Mouse (Mus musculus): ENCODE results near the gene Itgb2.

Gene Itgb2

DNA sequence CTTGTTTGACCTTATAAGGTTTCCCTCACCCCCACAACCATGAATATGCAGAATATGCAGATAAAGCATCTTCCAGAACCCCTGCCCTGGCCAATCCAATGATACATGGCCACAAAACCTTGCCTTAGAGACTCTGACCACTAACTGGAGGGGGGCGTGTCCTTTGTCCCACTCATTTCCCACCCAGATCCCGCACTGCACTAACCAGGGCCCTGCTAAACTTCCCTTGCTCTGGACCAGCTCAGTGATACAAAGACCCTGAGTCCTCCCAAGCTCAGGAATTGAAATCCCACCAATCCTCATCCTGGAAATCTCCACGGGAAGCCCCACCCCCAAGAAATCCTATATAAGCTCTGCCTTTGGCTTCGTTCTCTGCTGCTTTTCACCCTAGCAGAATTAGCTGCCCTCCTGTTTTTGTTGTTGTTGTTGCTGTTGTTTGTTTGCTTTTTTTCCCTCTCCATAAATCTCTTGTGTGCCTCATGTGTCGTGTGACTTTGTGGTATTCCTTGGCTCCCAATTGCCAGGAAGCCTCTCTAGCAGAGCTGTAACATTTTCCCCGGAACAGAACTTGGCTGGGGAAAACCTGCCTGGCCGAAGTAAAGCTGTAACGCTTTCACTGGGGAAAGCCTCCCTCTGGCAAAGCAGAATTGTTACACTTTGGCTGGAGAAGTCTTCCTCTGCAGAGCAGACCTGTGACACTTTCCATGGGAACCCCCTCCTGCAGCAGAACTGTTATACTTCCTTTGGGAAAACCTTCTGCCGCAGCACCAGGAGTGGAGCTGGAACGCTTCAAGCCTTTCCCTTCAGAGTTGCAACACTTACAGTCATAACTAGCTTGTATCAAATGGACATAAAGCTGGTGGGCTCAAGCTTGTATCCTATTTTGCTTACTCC lies 50.2 kb downstream of the Itgb2 start:
- in situ Hi-C loops (cut with MboI; ENCODE audit: unreplicated experiment in 2 of 2), result no loop called here

DNA sequence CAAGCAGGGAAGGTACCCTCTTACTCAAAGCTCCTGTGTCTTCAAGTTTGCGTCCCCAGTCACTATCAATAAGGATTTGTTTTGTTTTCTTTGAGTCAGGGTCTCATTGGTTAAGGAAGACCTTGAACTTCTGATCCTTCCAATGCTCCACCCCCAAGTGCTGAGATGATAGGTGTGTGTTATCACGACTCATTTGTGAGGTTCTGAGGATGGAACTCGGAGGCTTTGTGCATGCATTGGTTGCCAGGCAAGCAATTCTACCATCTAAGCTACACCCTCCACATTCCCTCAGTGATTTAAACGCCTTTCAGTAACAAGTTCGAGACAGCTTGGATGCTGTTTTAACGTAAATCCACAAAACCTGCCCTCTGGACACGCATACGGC lies 51.0 kb downstream of the Itgb2 start:
- in situ Hi-C loops (cut with MboI; ENCODE audit: unreplicated experiment in 2 of 2), result no loop called here

DNA sequence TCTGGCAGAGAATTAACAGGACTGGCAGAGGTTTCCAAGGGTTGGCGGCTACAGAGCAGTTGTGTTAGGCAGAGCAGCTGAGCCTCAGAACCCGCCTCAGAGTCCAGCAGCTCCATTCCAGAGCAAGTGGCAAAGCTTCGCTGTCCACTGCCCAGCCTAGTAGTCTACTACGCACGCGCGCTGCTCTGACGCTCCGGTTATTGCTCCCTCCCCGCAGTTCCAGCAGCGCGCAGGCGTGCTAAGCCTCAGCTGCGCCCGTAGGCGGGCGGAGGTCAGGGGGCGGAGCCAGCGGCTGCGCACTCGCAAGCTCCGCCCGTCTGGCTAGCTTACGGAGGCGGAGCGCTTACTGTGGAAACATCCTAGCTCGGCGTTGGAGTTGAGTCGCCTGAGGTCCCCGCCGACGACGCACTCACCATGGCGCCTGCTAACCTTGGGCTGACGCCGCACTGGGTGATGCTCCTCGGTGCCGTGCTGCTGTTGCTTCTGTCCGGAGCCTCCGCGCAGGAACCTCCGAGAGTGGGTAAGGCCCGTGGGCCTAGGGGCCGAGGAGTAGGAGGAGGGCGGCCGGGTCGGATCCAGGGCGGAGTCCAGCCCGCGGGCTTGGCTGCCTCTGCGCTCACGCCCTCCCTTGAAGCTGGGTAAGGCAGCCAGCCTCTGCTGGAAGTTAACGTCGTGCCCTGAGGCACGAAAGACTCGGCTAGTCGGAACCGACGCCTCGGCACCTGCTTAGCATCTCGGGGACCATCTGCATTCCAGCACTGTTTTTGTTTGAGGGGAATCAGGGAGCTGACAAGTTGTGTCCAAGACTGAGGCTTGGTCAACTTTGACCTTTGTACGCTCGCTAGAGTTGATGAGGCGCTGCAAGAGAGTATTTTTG lies 51.6 kb downstream of the Itgb2 start, which contains the start of gene Pttg1ip:
Gene Pttg1ip, plus strand, starts transcription at position 313 of the 877 bp plus-strand sequence.
- in situ Hi-C loops (cut with MboI; ENCODE audit: unreplicated experiment in 2 of 2), result no loop called here

DNA sequence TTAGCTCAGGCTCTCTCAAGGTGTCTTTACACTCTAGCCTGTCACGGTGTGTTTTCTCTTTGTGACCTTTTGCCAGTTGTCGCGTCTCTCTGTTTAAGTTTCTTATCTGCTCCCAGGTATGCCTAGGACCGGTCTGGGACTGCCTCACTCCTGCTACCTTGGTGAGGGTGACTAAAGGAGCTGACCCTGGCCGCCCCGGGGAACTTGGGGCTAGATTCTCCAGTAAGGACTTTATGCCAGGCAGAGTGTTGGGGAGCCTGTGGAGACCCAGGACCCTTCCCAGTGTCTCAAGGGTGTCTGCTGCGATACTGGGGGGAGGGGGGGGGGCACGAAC lies 52.2 kb downstream of the Itgb2 start:
- in situ Hi-C loops (cut with MboI; ENCODE audit: unreplicated experiment in 2 of 2), result no loop called here

DNA sequence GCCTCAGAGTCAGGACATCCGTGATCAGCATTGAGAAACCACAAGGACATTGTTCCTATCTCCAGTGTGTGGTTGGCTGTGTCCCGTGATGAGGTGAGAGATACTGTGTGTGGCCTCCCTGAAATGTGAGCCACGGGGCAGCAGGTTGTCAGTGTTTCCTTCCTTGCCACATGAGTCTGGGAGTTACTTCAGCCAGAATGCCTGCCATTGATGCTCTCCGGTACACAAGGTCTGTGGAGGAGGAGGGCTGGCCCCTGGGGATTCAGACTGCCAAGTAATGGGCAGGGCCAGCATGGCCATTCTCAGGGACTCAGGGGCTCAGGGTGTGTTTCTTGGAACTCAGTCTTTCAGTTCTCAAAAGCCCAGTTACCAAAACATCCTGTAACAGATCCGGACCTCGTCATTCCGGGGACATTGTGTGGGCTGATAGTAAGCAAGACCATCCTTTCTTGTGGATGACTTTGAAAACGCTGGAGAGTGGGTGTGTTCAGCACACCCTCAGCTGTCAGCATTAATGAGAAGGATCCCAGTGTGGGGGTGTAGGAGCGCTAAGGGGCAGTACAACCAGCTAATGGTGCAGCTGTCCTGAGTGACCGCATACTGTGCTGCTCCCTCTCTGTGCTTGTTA lies 53.9 kb downstream of the Itgb2 start:
- in situ Hi-C loops (cut with MboI; ENCODE audit: unreplicated experiment in 2 of 2), result no loop called here

DNA sequence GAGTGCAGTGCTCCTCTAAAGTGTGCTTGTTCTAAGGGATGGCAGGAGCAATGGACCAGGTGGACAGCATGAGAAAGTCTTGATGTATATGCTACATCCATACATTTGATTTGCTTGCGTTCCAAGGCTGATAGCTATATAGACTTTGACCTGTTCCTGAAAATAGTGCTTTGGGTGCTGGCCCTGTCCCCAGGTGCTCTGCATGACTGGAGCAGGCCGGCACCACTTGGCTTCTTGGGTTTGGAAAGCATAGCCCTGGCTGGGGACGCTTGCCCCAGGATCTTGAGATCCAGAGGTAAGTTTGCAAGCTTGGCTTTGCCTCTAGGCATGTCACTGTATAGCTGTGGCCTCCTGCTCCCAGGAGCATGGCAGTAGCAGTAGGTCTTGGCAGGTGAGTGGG lies 56.6 kb downstream of the Itgb2 start:
- in situ Hi-C loops (cut with MboI; ENCODE audit: unreplicated experiment in 2 of 2), result no loop called here

DNA sequence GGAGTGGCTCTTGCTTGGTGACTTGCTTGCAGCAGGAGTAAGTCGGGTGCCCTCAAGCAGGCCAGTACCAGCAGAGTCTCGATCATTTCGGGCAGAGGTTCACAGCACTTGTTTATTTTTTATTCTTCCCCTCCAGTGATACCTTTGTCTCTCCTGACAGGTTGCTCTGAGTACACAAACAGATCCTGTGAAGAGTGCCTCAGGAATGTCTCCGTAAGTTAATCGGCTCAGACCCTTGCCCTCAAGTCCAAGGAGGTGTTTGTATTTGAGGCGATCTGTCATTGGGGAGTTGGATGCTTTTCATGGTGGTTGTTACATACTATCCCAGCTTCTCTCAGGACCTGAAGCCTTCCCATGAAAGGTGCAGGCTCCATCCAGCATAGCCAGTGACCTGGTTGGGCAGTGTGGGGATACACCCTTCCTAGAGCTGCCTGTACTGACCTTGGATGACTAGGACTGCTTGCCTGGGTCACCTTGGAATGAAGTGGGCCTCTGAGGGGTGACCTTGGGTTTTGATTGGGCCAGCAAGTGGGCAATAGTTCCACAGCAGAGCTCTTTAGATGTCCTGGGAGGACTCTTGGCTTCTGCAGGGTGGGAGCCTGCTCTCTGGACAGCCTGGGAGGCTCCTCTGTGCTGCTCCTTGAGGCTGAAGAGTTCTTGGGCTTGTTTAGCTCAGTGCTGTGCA lies 57.2 kb downstream of the Itgb2 start:
- in situ Hi-C loops (cut with MboI; ENCODE audit: unreplicated experiment in 2 of 2), result no loop called here

DNA sequence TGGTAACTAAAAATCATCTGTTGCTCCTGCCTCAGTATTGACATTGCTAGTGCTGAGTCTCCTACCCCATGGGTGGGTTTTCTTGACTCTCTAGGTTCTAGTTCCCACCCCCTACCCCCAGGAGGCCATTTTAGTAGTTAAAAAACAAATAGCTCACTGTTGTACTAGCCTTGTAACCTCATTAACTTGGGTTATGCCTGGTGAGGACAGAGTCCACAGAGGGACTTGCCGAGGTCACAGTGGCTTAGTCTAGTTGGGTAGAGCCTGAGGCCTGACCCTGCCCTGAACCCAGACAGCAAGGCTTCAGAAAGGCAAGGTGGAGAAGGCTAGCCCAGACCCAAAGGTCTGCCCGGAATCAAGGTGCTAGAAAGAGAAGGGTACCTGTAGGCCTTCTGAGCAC lies 58.0 kb downstream of the Itgb2 start:
- in situ Hi-C loops (cut with MboI; ENCODE audit: unreplicated experiment in 2 of 2), result no loop called here

DNA sequence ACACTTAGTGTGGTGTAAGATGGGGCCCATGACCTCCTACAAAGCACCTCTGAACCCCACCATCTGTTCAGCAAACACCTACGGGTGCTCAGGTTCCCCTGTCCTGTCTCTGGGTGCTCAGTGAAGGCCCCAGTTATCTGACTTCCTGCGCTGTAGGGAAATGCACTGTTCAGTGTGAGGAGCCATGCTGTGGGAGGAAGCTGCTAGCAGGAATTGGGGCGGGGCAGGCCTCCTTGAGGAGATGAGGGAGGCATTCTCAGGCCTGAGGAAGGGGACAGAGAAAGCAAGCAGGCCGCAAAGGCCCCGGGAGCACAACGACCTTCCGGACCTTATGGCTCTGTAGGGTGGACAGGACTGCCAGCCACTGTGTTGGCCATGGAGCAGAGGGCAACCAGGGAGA lies 59.1 kb downstream of the Itgb2 start:
- in situ Hi-C loops (cut with MboI; ENCODE audit: unreplicated experiment in 2 of 2), result no loop called here

DNA sequence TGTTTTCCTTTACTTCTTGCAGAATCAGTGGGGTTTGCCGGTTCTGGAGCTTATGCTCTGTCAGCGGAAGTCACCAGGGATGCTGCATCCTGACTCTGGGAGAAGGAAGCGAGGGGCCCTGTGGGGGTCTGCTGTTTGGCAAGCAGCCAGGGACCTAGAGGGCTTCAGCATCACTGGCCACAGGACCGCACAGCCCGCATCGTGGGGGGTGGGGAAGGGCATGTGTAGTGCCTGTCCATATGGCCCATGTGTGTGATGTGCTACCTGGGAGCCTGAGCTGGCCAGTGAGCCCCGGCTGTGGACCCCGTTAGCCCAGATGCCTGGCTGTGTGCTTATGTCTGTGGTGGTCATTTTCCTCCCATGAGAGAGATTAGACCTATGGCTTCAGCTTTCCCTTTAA lies 59.7 kb downstream of the Itgb2 start:
- in situ Hi-C loops (cut with MboI; ENCODE audit: unreplicated experiment in 2 of 2), result no loop called here

DNA sequence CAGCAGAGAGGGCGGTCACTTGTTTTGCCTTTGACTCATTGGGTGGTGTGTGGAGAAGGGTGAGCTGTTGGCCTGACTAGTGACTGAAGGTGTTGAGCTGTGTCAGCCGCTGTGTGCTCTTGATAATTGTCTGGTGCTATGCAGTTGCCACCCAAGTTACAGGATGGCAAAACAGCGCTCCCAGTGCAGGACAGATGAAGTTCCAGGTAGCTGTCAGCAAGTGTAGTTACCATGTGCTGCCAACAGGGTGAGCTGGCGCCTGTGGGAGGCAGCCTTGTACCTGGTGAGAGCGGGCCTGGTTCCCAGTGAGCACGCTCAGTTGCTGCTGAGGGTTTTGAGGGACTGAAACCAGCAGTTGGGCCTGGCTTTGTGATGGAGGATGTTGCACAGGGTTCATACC lies 60.8 kb downstream of the Itgb2 start:
- in situ Hi-C loops (cut with MboI; ENCODE audit: unreplicated experiment in 2 of 2), result no loop called here

DNA sequence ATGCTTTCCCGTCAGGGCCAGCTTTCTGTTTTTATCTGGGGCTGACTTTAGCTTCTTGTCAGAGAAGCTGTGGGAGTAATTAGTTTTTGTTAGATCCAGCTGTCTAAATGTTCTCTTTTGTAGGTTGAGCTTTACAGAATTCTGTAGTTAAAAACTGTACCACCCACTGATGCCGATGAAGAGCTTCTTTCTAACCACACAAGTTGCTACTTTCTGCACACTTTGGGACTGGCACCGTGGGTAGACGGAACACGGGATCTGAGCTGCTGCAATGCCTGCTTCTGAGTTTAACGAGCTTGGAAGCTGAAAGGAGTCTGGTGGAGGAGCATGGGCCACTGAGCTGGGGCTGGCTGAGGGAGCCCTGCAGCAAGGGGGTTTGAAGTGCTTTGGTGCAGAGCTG lies 61.5 kb downstream of the Itgb2 start:
- in situ Hi-C loops (cut with MboI; ENCODE audit: unreplicated experiment in 2 of 2), result no loop called here

DNA sequence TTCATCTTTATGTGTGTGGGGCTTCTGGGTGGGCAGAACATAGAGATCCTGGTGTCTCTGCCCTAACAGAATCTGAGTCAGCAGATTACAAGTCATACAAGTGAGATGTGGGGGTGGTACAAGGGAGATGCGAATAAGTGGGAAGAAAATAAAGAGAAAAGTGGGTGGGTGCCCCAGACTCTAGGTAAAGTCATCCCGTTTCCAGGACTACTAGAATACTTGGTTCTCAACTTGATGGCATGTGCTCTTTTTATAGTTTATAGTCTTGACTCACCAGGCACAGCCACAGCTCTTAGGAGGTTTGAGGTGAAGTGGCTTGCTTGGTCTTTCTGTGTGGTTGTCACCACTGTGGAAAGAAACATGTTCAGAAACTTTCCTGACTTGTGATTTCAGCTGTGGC lies 66.0 kb downstream of the Itgb2 start:
- in situ Hi-C loops (cut with MboI; ENCODE audit: unreplicated experiment in 2 of 2), result no loop called here

DNA sequence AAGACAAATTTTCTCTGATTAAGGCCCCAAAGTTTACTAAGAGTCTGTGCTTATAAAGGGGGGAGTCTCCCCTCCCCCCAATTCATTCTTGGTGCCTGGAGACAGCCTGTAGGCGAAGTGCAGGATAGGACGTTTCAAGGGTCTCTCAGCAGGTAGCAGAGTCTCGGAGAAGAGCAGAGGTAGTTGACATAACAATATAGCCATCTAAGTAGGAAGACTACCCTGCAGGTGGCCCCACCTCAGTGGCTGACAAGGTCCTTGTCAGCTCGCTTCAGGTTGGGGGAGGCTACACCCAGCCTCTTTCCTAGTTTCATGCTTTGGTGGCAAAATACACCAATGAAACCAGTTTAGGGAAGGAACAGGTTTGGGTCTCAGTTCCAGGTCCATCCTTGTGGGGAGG lies 73.0 kb downstream of the Itgb2 start:
- in situ Hi-C loops (cut with MboI; ENCODE audit: unreplicated experiment in 2 of 2), result loop anchor here in 1 of 2 experiments (25.0 kb wide), 1 partner anchor 984 kb away; the partner anchor contains the start of gene Syde1

DNA sequence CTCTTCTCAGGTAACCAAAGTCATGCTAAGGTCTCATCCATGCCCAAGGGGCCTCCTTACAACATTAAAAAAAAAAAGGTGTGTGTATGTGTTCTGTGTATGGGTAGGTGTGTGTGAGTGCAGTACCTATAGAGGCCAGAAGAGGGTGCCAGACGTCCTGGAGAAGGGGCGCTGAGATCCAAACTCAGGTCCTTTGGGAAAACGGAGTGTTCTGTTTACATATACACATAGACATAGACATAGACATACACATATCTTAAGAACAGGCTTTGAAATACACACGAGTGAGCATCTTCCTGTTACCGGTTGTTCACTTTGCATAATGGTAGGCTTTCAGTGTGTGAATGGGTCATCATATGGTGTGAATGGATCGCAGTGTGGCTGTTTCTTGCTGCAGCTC lies 74.1 kb downstream of the Itgb2 start:
- in situ Hi-C loops (cut with MboI; ENCODE audit: unreplicated experiment in 2 of 2), result loop anchor here in 1 of 2 experiments (25.0 kb wide), 1 partner anchor 983 kb away; the partner anchor contains the start of gene Syde1

DNA sequence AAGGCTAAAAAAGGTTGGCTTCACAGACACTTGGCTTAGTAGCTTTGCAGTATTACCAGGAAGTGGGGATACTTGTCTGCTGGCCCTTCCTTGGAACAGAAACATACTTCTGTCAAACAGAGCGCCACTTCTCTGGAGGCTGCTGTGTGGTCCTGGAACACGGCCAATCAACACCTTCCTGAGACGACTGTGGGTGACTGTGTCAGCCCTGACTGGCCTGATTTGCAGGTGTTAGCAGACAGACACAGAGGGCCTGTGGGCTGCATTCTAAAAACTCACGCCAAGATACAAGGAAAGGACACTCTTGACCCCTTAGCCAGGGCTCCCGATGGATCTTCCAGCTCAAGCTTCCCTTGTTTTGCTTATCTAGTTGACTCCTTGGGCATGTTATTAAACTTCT lies 74.9 kb downstream of the Itgb2 start:
- in situ Hi-C loops (cut with MboI; ENCODE audit: unreplicated experiment in 2 of 2), result loop anchor here in 1 of 2 experiments (25.0 kb wide), 1 partner anchor 982 kb away; the partner anchor contains the start of gene Syde1

DNA sequence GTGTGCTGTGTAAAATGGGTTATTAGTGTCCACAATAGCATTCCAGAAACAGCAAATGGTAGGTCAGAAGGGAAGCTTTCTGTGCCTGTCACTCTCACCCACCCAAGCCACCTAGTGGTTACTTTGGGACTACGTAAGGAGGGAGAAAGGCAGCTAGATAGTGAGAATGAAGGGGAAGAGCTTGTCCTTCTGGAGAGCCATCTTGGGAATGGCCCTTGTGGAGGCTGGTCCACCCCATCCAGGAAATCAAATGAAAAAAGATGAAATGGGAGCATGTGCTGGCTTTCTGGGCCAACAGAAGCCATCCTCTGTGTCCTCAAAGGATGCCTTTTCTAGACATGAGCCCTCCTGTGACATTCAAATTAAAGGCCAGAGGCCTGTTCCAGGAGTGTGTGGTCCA lies 75.3 kb downstream of the Itgb2 start:
- in situ Hi-C loops (cut with MboI; ENCODE audit: unreplicated experiment in 2 of 2), result loop anchor here in 1 of 2 experiments (25.0 kb wide), 1 partner anchor 982 kb away; the partner anchor contains the start of gene Syde1

DNA sequence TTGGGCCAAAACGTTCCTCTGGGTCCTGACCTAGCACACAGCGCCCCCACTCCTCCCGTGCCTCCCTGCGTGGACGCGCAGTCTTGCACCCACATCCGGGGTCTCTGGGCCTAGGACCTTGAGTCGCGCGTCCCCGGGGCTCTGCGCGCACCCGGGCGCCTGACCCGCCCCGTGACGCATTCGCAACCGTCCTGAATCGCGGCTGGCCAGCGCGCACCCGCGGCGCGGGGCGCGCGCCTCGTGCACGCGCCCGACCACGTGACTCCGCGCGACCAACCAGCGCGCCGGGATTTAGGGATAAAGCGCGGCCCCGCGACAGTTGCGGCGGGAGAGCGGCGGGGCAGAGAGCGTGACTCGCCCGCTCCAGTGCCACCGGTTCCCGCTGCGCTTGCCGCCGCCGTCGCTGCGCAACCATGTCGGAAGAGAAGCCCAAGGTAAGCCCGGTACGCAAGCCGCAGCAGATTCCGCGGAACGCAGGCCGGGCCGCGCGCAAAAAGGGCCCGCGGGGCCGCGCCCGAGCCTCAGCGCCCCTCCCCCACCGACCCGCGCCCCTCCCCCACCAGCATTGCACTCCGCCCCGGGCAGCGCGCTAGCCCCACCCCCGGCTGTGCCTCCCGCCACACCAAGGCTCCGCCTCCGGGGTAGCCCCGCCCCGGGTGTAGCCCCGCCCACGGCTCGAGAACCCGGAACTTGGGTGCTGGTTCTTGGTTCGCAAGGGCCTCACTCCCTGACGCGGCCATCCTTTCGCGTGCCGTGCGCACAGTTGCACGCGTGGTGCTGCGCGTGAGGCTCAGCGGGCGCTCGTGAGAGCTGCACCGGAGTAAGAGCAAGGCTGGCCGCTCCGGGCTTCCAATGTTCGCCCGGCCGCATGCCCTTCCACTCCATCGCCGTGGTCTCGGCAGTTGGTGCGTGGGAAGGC lies 76.1 kb downstream of the Itgb2 start, which contains the start of the genes Sumo3 and Gm49325:
Gene Sumo3, plus strand, starts transcription at position 190 of the 919 bp plus-strand sequence.
Gene Gm49325, plus strand, starts transcription at position 290 of the 919 bp plus-strand sequence.
- in situ Hi-C loops (cut with MboI; ENCODE audit: unreplicated experiment in 2 of 2), result loop anchor here in 1 of 2 experiments (25.0 kb wide), 1 partner anchor 981 kb away; the partner anchor contains the start of gene Syde1

DNA sequence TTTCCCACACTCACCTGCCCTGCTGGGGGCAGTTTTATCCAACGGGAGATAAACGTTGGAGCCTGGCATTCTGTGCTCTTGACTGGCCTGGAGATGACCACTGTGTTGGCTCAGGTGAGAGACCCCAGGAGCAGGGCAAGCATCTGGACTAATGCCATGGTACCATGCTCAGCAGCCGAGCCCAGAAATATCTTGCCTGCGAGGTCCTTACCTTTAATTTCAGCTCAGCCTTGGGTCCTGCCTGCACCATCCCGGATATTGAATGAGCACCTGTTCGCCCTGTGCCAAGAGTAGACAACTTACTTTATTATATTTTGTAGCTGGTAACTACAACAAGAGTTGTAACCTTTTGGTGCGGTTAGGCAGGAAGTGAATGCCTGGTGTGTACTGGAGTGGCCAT lies 76.8 kb downstream of the Itgb2 start:
- in situ Hi-C loops (cut with MboI; ENCODE audit: unreplicated experiment in 2 of 2), result loop anchor here in 1 of 2 experiments (25.0 kb wide), 1 partner anchor 980 kb away; the partner anchor contains the start of gene Syde1

Data from v-Abl transformed pro-B cells (cell line).